Mouse (Mus musculus) hindbrain, embryonic 14.5 days (tissue): Measurements from ENCODE around the gene Sprr1a. TPM values are rescaled to one million over a fixed set of nuclear protein-coding genes. Genes with fewer than 3 reads are reported as not detected.
"Not testable (repeated sequence)": the region's sequence is repeated elsewhere in the genome, so short reads cannot be mapped to it uniquely, and the experiment has no call there.

Experiments used
- ATAC-seq: fragments of 200-750 bp; cut with Nextera tagmentation; 2 replicates; pipeline ENCODE4 v1.8.0; 2017; ENCODE audit warnings: moderate number of reproducible peaks, mild to moderate bottlenecking, moderate TSS enrichment, moderate library complexity; ENCODE audit not compliant: low FRiP score
- DNase-seq: peaks from one replicate; pipeline ENCODE4 v3.0.0-alpha.2; 2015; ENCODE audit warnings: low spot score
- H3K27ac ChIP-seq: fragments of 300-500 bp; sonication (generic); 2 replicates; pipeline ENCODE4 v1.5.1; 2014; ENCODE audit warnings: mild to moderate bottlenecking, moderate library complexity
- H3K27me3 ChIP-seq: fragments of 300-500 bp; sonication (generic); 2 replicates; pipeline ENCODE4 v1.6.1; 2014; ENCODE audit warnings: mild to moderate bottlenecking, low read length, mixed read lengths; ENCODE audit not compliant: control insufficient read depth, insufficient read depth
- H3K36me3 ChIP-seq: fragments of 300-500 bp; sonication (generic); replicated peaks from 2 replicates; pipeline ENCODE4 v1.6.1; 2014; ENCODE audit not compliant: control insufficient read depth, insufficient read depth
- H3K4me1 ChIP-seq: fragments of 300-500 bp; sonication (generic); replicated peaks from 2 replicates; pipeline ENCODE4 v1.6.1; 2014; ENCODE audit warnings: antibody characterized with exemption, low read length, mixed read lengths; ENCODE audit not compliant: control insufficient read depth, insufficient read depth
- H3K4me2 ChIP-seq: fragments of 300-500 bp; sonication (generic); replicated peaks from 2 replicates; pipeline ENCODE4 v1.6.1; 2014; ENCODE audit warnings: mild to moderate bottlenecking, moderate library complexity
- H3K4me3 ChIP-seq: fragments of 300-500 bp; sonication (generic); replicated peaks from 2 replicates; pipeline ENCODE4 v1.5.1; 2014; ENCODE audit warnings: mild to moderate bottlenecking, low read length
- H3K9ac ChIP-seq: fragments of 300-500 bp; sonication (generic); 2 replicates; pipeline ENCODE4 v1.6.1; 2014
- H3K9me3 ChIP-seq: fragments of 300-500 bp; sonication (generic); 2 replicates; pipeline ENCODE4 v1.6.1; 2016; ENCODE audit warnings: low read length; ENCODE audit not compliant: control insufficient read depth
- WGBS: fragments of 180-500 bp; shearing (Covaris S2); extraction: QIAGEN DNeasy Blood & Tissue Kit; methylation state at CpG from one replicate; pipeline ENCODE4 v1.1.7; 2014; 5-methylcytosine and 5-hydroxymethylcytosine counted together
- polyA plus RNA-seq: library from polyadenylated mRNA; unstranded; fragments of >200 nt; fragmentation: Nextera tagmentation; extraction: Ambion mirVana; gene quantifications from 2 replicates; pipeline ENCODE4 v1.2.1, GENCODE M21; 2014

Sprr1a gene
- polyA plus RNA-seq: not detected in 2 replicates

DNA sequence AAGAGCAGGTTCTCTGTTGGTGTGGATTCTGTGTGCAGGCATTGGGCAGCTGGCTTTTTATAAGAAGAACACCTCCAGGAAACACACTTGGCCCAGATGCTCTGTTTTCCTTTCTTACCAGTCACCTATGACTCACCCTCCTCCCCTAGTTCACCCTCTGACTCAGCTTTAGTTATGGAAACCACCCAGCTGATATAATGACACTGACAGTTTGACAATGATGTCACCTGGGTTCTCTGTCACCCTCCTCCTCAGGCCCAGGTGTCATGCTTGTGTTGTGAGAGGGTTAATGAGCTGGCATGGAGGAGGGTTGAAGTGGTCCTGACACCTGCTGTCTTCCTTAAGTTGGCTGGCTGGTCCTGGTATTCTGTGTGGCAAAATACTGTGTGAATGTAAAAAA lies at the start of gene Sprr1a:
Sprr1a (minus strand) TSS at position 33 of the 400 bp plus-strand sequence.
- ATAC-seq: no peak
- no peaks in the 10 kb centered on the region for H3K4me1 ChIP-seq
- no peaks in the 10 kb centered on the region for H3K36me3 ChIP-seq

DNA sequence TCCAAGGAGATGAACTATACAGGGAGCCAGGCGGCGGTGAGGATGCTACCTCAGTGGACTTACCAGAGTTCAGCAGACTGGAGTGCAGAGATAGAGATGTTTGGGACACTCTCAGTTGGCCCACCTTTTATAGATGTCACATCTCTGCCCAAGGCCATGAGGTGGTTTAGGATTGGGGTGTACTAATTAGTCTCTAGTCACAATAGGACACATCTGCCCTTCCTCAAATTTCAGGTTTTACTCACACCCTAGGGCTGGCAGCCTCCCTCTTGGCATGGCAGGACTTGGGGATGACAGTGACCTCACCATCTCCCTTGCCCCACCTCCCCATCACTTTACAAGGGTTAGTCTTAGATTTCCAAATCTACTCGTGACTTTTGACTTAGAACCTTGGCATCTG lies 48.7 kb upstream of the Sprr1a start, which contains the start of gene 2310046K23Rik:
2310046K23Rik (minus strand) TSS at position 101 of the 400 bp plus-strand sequence.
- Histone ChIP-seq H3K9me3 (no peaks in the 10 kb centered on the region), H3K4me3 (no peak within 1 kb of the TSS), H3K27ac (no peak within 1 kb of the TSS), H3K27me3 (no peaks in the 10 kb centered on the region), H3K4me1 (no peaks in the 10 kb centered on the region), H3K36me3 (no peaks in the 10 kb centered on the region), H3K4me2 (no peak within 1 kb of the TSS), H3K9ac (no peak within 1 kb of the TSS)
- no peak for DNase-seq
- ATAC-seq: no peak
- WGBS: 93% methylated on average over 3 of the region's 3 CpGs

More for the DNA sequence above, at the start of gene Sprr1a:
- no peak for DNase-seq
- no peaks in the 10 kb centered on the region for H3K27me3 ChIP-seq
- H3K27ac ChIP-seq: no peak within 1 kb of the TSS
- no peak within 1 kb of the TSS for H3K4me3 ChIP-seq
- no peak within 1 kb of the TSS for H3K4me2 ChIP-seq
- no peaks in the 10 kb centered on the region for H3K9me3 ChIP-seq
- H3K9ac ChIP-seq: no peak within 1 kb of the TSS

DNA sequence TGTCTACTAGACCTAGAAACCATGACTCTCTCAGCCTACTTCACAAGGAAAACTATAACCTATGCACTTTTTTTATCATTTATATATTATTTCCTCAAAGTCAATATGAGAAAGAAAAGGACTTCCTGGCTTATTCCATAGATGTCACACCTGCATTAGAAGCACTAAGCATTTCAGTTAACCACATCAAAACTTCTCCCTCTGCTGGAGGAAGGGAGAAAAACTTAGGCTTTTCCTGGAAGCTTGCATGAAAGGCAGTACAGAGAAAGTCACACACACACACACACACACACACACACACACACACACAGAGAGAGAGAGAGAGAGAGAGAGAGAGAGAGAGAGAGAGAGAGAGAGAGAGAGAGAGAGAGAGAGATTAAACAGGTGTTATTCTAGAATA lies 26.6 kb upstream of the Sprr1a start:
- Histone ChIP-seq H3K9ac (no peak overlapping the region), H3K4me1 (no peaks in the 10 kb centered on the region), H3K27ac (no peak overlapping the region), H3K4me2 (no peak overlapping the region), H3K4me3 (no peak overlapping the region), H3K36me3 (no peaks in the 10 kb centered on the region), H3K9me3 (no peaks in the 10 kb centered on the region), H3K27me3 (no peaks in the 10 kb centered on the region)
- DNase-seq (peak; percentile 36), ATAC-seq (no peak)

DNA sequence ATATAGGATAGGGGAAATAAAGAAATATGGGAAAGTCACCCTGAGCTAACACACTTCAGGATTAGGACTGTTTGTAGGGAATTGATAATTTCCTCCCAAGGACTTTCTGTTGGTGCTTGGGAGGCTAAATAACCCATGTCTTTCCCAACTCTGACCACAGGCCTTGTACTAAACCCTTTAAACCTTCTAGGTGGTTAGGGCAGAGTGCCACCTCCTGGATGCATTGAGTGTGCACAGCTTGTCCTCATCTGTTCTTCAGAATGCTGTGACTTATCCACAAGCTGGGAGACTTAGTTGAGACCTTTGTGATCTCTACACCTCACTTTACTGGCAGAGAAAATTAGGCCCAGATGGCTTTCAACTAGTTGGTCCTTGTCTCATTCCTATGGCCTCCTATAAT lies 25.1 kb upstream of the Sprr1a start:
- Histone ChIP-seq H3K27me3 (no peaks in the 10 kb centered on the region), H3K4me2 (no peak overlapping the region), H3K4me3 (no peak overlapping the region), H3K4me1 (no peaks in the 10 kb centered on the region), H3K9me3 (no peaks in the 10 kb centered on the region), H3K9ac (no peak overlapping the region), H3K27ac (no peak overlapping the region), H3K36me3 (no peaks in the 10 kb centered on the region)
- DNase-seq (peak; percentile 30), ATAC-seq (no peak)

DNA sequence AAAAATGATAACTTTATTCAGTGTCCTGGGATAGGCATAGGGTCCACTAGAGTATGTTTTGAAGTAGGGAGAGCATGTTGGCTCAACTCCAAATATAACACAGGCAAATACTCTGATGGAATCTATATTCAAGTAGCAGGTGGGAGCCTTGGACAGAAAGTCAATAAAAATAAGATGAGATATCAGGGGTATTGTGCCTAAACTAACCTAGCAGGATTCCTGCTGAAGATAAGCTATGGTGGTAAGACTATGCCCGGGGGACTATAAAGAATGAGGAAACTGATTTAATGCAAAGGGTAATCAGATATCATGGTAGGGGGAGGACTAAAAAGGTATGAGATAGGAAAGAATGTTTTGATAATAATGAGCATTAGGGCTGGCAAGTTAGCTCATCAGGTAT lies 22.5 kb upstream of the Sprr1a start:
- no peaks in the 10 kb centered on the region for H3K9me3 ChIP-seq
- no peaks in the 10 kb centered on the region for H3K36me3 ChIP-seq
- DNase-seq (no peak), ATAC-seq (no peak)
- H3K27me3 ChIP-seq: no peaks in the 10 kb centered on the region
- WGBS: 100% methylated on average over 1 of the region's 1 CpGs
- no peak overlapping the region for H3K4me2 ChIP-seq
- H3K4me1 ChIP-seq: no peaks in the 10 kb centered on the region
- no peak overlapping the region for H3K4me3 ChIP-seq
- H3K9ac ChIP-seq: no peak overlapping the region
- H3K27ac ChIP-seq: no peak overlapping the region

DNA sequence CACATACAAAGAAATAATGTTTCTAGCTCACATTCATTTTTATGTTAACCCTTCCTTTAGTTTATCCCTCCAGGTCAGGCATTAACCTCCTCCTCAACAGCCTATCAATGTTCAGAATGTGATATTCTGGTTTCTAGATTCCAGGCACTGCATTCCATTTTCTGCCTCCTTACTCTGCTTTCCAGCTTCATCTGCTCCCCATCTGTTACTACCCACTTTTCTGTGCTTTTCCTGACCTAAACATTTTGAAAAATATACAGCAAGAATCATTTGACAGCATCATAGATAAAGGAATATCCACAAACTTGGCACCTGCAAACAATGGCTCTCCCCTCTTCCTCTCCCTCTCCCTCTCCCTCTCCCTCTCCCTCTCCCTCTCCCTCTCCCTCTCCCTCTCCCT lies 17.8 kb upstream of the Sprr1a start:
- H3K27ac ChIP-seq: no peak overlapping the region
- no peaks in the 10 kb centered on the region for H3K4me1 ChIP-seq
- H3K9me3 ChIP-seq: no peaks in the 10 kb centered on the region
- no peak overlapping the region for H3K4me2 ChIP-seq
- ATAC-seq: no peak
- no peak overlapping the region for H3K9ac ChIP-seq
- no peaks in the 10 kb centered on the region for H3K27me3 ChIP-seq
- no peak for DNase-seq
- no peak overlapping the region for H3K4me3 ChIP-seq
- H3K36me3 ChIP-seq: no peaks in the 10 kb centered on the region

DNA sequence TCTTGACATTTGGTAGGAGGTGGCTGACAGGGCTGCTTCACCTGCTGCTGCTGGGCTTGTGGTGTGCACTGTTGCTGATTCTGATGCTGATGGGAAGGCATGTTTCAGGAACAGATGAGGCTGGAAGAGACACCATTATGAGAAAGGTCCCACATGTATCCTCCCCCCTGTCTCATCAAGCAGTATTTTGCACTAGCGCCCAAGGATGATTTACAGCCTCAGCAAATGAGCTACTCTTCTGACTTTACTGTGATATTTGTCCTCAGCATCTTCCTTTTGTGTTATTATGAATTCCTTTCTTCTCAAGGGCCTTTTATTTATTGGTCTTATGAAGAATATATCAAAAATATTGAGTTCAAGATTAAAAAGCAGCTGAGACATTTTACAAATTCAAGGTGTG lies 14.7 kb upstream of the Sprr1a start, which contains the start of gene Sprr4:
Sprr4 (minus strand) TSS at position 101 of the 400 bp plus-strand sequence.
- Histone ChIP-seq H3K4me2 (no peak within 1 kb of the TSS), H3K4me1 (no peaks in the 10 kb centered on the region), H3K27ac (no peak within 1 kb of the TSS), H3K4me3 (no peak within 1 kb of the TSS), H3K9me3 (no peaks in the 10 kb centered on the region), H3K9ac (no peak within 1 kb of the TSS), H3K36me3 (no peaks in the 10 kb centered on the region), H3K27me3 (no peaks in the 10 kb centered on the region)
- no peak for ATAC-seq
- WGBS: 100% methylated on average over 1 of the region's 1 CpGs
- DNase-seq: no peak

DNA sequence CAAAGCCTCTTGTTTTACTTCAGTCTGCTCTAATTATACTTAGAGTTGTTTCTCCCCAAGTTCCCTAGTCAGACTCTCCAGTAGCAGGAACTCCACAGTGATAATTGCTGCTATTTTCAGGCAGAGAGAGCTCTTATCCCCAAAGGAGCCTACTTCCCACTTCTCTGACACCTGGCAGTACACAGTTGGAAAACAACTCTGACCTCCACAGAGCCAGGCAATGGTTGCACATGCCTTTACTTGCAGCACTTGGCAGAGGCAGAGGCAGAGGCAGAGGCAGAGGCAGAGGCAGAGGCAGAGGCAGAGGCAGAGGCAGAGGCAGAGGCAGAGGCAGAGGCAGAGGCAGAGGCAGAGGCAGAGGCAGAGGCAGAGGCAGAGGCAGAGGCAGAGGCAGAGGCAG lies 4.6 kb upstream of the Sprr1a start:
- H3K4me2 ChIP-seq, H3K36me3 ChIP-seq, DNase-seq, H3K4me1 ChIP-seq, H3K9me3 ChIP-seq, H3K27me3 ChIP-seq, H3K4me3 ChIP-seq, H3K9ac ChIP-seq, ATAC-seq, H3K27ac ChIP-seq: not testable (repeated sequence)

DNA sequence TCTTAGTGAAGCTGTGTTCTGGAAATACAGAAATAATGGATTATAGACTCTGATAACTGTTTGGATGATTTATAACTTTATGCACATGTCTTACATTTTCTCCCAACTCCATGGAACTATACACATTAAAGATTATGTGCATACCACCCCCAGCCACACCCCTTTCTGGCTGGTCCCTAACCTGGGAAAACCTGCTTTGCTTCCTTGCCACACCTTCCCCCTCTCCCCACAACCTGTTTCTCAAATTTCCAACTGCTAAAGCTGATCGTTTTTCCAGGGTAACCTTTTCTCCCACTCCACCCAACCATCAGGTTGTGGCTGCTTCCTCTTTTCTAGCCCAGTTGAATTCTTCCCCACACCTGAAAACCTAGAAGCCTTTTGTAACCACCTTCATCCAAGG lies 612 bp upstream of the Sprr1a start:
- Histone ChIP-seq H3K4me3 (no peak overlapping the region), H3K27me3 (no peaks in the 10 kb centered on the region), H3K27ac (no peak overlapping the region), H3K4me2 (no peak overlapping the region), H3K9me3 (no peaks in the 10 kb centered on the region), H3K9ac (no peak overlapping the region), H3K36me3 (no peaks in the 10 kb centered on the region), H3K4me1 (no peaks in the 10 kb centered on the region)
- DNase-seq (no peak), ATAC-seq (no peak)
- WGBS: 71% methylated on average over 1 of the region's 1 CpGs

DNA sequence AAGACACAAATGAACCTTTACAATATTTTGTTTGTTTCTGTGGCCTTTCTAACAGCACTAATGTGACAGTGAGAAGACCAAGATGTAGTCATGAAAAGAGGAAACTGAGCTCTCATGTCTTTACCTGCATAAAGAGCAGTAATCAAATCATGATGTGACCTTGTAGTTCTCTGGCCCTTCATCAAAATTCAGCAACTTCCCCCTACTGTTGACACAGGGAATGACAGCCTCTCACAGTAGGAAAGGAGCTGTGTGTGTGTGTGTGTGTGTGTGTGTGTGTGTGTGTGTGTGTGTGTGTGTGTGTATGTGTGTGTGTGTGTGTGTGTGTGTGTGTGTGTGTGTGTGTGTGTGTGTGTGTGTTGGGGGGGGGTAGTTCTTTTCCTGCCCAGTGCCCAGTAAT lies 4.4 kb downstream of the Sprr1a start:
- H3K9me3 ChIP-seq, ATAC-seq, H3K4me2 ChIP-seq, H3K9ac ChIP-seq, H3K4me1 ChIP-seq, DNase-seq, H3K27ac ChIP-seq, H3K4me3 ChIP-seq, H3K36me3 ChIP-seq, H3K27me3 ChIP-seq: not testable (repeated sequence)
